Mouse (Mus musculus): ENCODE measurements around the gene Lzic.
A peak's percentile ranks its signal among the peaks of the same experiment; 100 is the strongest.
"Not testable (repeated sequence)": the region's sequence is repeated elsewhere in the genome, so short reads cannot be mapped to it uniquely, and the experiment has no call there.

The Lzic gene

DNA sequence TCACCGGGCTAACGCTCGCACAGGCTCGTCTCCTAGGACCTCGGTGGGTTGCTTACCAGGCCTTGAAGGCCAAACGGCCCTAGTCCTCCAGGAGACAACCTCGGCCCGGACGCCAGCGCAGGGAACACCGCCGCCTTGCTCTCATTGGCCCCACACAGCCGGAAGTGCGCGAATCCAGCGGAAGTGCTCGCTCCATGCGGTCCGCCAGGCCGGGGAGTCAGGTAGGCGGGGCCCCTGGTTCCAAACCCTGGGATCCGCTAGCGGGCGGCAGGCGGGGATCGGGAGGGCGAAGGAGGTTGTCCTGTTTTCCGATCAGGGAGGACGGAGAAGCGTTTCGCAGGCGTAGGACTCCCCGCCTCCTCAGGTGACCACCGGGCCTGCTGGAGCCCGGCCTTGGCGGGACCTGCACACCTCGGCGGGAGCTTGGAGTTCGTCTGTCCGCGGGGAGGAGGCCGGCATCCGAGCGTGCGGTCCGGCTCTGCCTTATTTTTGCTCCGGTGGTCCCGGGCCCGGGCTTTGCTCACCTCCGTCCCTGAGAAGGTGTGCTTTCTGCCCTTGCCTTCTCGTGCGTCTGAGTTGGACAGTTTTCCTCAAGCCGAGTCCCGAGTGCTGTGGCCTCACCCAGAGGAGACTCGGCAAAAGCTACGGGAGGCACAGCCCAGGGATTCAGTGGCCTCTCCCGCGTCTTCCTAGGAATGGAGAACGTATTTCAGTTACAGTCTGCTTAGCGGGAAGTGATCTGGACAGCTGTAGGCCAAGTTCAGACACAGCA lies at the start of gene Lzic, which contains the start of gene Nmnat1:
Gene Lzic, plus strand, starts transcription at position 177 of the 772 bp plus-strand sequence.
Gene Nmnat1, minus strand, starts transcription at position 150 of the 772 bp plus-strand sequence.
- peak; percentile 91 for DNase-seq (ENCODE audit: low read depth, low spot score)

DNA sequence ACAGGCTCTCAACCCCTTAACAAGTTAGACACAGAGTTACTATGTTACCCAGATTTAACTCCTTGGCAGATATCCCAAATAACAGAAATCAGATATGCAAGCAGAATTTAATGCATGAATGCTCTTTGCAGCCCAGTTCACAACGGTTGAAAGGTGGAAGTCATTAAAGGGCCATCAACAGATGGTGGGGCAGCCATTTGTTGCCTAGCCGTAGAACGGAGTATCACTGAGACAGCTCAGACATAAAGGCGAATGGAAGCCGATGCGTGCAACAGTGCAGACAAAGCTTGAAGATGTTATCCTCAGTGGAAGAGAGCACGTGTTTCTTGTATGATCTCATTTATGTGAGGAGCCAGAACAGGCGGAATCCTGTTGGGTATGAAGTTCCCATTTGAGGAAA lies 44.5 kb upstream of the Lzic start:
- DNase-seq (ENCODE audit: low read depth, low spot score) = no peak

DNA sequence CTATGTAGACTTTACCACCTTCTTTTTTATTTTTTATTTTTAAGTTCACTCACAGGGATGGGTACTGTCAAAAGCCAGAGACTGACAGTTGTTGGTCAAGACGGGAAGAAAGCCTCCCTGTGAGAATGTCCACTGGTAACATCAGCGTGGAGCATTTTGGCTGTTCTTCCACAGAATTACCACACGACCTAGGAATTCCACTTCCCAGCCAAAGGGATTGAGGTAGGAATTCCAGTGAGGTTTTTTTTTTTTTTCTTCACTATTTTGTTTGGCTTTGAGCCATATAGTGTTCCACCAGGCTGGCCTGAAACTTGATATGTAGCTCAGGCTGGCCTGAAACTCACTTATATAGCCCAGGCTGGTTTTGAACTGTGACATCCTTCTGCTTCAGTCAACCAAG lies 42.6 kb upstream of the Lzic start:
- DNase-seq (ENCODE audit: low read depth, low spot score) = no peak

DNA sequence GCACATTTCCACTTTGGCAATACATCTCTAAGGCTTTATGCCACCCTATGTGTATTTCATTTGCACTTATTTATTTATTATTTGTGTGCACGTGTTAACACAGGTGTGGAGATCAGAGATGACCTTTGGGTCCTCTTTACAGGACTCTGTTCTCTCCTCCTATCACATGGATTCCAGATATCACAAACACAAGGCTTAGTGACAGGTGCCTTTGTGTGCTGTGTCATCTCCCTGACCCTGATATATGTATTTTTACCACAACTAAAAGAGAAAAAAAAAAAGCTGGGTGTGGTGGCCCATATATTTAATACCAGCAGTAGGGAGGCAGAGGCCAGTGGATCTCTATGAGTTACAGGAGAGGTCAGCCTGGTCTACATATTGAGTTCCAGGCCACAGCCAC lies 40.6 kb upstream of the Lzic start:
- DNase-seq (ENCODE audit: low read depth, low spot score) = no peak

DNA sequence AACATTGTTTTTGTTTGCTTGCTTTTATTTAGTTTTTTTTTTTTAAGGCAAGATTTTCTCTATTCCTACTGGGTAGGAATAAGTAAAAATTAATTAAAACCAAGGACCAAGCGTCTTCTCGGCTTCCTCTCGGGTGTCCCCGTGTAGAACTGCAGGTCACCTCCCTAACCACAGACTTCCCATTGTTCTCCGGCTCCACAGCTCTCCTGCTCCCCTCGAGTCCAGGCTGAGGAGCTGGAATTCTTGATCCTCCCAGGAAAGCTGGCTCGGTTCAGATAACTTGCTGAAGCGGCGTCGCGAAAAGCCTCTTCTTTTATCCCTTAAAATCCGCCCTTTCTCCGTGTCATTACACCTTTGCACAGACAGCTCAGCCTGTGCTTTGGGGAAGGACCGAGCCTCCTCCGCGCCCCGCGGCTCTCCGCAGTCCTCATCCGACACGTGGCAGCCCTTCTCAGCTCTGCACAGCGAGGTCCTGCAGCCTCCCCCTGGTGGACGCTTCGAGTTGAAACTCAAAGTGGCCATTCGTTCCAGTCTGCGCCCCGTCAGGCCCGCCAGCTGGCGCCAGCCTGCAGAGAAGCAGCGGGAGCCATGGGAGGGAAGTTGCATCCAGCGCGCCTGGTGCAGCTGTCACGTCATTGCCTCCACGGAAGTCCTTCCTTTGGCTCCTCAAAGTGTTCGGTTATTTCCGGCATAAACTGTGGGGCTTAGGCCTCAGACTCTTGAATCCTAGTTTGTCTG lies 39.9 kb upstream of the Lzic start:
- peak; percentile 87 for DNase-seq (ENCODE audit: low read depth, low spot score)

DNA sequence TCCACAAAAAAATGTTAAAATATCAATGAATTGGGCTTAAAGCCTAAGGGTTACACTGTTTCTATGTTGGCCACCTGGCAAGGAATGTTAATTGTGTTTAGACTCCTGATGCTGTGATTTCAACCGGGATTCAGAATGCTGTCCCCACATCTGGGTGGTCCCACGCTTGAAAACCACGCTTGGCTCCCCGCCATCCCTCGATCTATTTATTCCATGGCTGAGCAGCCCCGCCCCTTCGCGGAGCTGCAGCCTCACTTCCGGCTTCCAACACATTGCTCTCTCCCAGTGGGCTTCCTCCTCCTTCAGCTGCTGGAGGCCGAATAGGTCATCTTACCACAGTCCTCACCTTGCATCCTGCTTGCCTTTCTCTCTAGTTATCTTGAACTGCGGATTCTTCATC lies 39.2 kb upstream of the Lzic start:
- DNase-seq (ENCODE audit: low read depth, low spot score) = peak; percentile 30

DNA sequence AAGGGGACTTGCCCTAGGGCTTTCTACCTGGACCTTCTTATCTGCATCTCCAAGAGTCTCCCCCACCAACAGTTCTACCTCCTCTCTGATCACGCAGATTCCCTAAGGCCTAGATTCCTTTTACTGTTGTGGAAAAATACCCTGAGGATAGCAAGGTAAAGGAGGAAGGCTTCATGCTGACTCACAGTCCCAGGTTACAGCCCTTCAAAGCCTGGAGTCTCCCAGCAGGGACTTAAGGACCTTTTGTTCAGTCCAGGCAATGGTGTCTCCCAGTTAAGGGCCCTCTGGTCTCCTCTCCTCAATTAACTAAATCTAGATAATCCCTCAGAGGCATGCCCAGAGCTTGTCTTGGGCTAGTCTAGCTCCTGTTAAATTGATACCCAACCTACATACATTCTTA lies 38.7 kb upstream of the Lzic start:
- DNase-seq (ENCODE audit: low read depth, low spot score) = no peak

DNA sequence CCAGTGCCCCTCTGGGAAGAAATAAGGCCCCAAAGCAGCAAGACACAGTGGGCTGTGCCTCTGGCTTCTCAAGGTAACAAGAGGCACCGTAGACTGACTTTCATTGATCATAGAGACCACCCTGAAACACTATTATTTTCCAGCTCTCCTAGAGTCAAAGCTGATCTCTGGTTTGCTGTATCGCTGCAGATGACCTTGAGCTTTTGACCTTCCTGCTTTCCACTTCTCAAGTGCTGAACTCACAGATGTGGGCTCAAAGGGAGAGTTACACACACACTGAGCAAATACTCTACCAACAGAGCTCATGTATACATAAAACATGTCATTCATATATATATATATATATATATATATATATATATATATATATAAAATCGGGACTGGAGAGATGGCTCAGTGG lies 34.4 kb upstream of the Lzic start:
- no peak for DNase-seq (ENCODE audit: low read depth, low spot score)

DNA sequence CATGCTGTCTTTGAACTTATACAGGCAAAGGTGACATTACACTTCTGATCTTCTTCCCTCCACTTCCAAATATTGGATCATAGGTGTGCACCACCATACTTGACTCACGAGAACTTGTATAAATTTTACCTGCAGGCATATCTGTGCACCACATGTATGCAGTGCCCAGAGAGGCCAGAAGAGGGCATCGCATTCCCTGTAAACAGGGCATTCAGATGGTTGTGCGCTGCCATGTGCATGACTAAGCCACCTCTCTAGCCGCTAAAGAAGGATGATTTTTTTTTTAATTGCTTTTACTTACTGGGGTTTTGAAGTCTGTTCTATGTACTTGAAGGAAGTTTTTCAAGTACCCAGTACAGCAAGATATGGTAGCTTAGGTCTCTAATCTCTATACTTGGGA lies 31.4 kb upstream of the Lzic start:
- peak; percentile 71 for DNase-seq (ENCODE audit: low read depth, low spot score)

DNA sequence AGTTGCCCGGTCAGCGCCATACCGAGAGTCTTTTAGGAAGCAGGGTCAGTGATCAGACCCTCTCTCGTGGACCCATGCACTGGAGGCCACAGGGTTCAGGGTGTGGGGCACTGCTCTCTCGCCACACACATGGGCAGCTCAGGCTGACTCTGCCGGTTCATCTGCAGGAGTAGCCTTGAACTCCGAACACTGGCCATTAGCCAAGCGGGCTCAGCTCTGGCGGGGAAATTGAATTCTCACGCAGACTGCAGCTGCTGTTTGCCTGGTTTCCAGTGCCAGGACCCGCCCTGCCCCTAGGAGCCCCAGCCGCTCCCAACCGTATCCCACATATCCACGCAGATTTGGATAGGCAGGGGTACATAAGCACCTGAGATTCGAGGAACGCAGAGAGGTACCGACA lies 30.8 kb upstream of the Lzic start:
- no peak for DNase-seq (ENCODE audit: low read depth, low spot score)

DNA sequence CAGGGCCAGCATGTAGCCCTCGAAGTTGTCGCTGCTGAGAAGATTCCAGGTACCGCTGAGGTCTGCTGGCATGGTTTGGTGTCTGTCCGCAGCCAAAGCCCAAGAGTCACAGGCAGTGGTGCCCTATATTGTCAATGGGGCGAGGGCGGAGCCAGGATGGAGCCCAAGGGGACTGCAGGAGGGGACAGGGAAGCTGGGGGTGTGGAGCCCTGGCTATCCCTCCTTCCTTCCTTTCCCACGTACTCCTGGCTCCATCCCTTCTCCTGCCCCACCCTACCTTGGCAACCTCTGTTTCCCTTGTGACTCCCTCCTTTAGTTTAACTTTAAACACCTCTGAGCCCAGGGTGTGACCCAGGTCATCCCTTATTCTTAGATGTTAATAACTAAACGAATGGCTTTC lies 30.1 kb upstream of the Lzic start, which contains the start of gene Rbp7:
Gene Rbp7, minus strand, starts transcription at position 100 of the 400 bp plus-strand sequence.
- DNase-seq (ENCODE audit: low read depth, low spot score) = no peak

DNA sequence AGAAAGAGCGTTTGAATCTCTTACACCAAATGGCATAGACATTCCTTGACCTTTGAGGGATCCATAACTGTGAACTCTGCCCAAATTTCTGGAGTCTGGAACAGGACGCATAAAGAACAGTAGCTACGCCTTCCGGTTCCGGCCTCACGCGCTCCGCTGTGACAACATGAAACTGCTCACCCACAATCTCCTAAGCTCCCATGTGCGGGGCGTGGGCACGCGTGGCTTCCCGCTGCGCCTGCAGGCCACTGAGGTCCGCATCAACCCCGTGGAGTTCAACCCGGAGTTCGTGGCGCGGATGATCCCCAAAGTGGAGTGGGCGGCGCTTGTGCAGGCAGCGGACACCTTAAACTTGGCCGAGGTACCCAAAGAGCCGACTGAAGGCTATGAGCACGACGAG lies 27.9 kb upstream of the Lzic start:
- DNase-seq (ENCODE audit: low read depth, low spot score) = not testable (repeated sequence)

DNA sequence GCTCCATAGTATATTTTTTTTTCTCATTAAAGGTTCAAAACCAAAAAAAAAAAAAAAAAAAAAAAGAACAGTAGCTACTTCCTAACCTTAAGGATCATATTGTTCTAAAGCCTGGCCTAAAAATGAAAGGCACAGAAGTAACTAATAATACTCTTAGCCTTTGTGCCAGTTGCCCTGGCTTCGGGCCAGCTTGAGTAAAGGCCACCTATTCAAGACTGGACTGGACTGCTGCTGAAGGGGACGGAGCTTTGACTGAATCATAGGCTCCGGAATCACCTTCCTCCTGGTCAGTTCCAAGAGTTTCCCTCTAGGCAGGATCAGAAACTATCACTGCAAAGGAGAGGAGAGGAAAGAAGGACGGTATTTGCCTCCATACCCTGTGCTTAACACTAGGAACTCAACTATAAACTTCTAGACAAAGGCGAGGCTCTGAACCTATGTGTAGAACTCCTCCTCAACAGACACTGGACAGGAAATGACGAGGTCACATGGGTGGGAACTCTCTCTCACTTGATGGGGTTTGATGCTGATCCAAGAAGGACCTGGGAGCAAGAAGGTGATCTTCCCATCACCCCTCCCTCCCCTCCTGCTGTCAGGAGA lies 27.1 kb upstream of the Lzic start:
- DNase-seq (ENCODE audit: low read depth, low spot score) = no peak

DNA sequence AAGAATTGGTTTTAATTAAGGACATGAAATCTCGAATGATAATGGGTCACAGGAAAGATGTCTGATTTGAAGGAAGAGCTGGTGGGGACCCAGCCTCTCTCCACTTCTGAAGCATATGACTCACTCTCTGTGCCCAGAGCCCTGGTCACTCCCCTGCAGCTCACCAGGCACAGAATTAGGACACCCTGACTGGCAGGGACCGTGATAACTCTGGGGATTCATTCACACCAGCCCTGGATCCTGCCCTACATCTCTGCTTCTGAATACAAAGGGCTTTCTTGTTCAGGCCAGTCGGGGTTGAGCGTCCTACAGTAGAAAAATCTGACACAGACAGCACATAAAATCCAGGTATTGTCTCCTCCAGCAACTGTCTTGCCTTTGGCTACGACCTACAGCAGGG lies 26.5 kb upstream of the Lzic start:
- no peak for DNase-seq (ENCODE audit: low read depth, low spot score)

DNA sequence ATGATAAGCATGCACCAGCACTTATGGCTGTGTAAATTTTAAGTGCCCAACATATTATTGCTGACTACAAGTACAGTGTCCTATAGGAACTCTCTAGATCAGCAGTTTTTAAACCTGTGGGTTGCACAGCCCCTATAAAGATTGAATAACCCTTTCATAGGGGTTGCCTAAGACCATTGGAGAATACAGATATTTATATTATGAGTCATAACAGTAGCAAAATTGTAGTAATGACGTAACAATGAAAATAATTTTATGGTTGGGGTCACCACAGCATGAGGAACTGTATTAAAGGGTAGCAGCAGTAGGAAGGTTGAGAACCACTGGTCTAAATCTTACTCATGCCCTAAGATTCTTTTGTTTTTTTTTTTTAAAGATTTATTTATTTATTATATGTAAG lies 25.6 kb upstream of the Lzic start:
- no peak for DNase-seq (ENCODE audit: low read depth, low spot score)

DNA sequence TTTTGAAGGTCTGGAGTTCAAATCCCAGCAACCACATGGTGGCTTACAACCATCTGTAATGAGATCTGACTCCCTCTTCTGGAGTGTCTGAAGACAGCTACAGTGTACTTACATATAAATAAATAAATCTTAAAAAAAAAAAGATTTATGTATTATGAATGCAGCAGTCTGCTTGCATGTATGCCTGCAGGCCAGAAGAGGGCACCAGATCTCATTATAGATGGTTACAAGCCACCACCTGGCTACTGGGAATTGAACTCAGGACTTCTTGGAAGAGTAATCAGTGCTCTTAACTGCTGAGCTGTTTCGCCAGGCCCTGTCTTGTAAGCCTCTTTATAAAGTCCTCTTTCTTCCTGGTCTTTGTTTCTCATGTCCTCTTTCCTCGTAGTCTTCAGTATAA lies 24.6 kb upstream of the Lzic start:
- DNase-seq (ENCODE audit: low read depth, low spot score) = not testable (repeated sequence)

DNA sequence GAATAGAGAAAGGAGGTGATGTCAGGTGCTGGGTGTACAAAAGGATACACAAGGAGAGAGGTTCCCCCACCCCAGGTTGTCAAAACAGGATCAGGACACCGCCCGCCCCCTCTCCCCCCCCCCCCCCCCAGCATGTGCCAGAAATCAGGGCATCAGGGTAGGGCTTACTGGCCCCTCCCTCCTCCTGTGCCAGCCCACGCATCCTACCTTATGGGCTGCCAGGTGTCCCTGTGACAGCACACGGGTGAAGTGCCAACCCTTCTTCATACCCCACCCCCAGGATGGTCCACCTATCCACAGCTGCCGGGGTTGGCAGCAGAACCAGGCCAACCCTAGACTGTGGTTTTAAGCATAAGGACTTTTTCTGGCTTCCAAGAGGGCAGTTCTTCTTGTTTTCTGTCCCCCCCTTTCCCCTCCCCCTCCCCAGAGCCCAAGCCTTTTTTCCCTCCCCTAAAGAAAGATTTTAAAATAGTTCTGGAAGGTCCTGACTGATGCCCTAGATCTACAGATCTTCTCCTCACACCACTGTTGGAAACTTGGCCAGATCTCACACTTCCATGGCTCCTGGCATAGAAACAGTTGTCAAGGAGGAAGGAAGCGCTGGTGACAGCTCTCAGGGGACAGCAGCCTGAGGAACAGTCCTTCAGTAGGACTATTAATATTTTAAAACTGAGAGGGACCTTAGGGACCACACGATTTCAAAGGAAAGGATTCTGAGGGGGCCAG lies 23.3 kb upstream of the Lzic start:
- no peak for DNase-seq (ENCODE audit: low read depth, low spot score)

DNA sequence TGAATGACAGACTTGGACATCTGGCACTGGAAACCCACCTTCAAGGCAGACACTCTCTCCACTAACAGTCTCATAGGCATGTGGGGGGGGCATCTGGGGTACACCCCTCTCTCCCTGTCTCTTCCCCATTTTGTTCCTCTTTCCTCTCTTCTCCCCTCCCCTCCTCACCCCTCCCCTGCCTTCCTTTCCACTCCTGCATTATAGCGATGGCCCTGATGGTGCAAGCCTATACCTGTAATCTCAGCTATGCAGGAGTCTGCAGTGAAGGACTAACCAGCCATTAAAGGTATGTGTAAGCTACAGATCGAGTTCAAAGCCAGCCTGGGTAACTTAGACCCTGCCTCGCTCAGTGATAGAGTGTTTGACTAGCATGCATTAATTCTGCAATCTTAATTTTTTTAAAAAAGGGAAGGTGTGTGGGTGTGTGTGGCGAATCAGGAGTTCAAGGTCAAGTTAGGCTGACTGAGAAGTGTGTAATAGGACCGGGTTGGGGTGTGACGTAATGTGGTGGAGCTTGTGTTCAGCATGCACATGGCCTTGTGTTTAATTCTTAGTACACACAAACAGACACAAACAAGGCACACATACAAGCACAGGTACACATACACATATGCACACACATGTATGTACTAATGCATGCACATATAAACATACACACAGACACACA lies 22.6 kb upstream of the Lzic start:
- no peak for DNase-seq (ENCODE audit: low read depth, low spot score)

DNA sequence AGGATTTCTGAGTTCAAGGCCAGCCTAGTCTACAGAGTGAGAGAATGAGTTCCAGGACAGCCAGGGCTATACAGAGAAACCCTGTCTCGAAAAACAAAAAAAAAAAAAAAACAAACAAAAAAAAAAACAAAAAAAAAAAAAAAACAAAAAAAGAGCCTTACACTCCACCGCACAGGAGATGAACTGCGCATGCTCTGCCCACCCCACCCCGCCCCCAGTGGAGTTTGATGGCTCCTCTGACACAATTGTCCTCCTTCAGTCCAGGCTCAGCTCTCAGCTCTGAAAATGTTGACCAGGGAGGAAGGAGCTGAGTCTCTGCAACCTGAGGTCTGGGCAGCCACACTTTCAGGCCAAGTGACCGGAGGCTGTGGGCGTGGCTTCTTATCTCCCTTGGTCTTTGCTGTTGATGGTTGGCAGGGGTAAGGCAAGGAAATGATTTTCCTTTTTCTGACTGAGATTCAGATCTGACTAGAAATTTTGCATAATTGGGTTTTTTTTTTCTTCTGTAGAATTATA lies 21.5 kb upstream of the Lzic start:
- no peak for DNase-seq (ENCODE audit: low read depth, low spot score)

DNA sequence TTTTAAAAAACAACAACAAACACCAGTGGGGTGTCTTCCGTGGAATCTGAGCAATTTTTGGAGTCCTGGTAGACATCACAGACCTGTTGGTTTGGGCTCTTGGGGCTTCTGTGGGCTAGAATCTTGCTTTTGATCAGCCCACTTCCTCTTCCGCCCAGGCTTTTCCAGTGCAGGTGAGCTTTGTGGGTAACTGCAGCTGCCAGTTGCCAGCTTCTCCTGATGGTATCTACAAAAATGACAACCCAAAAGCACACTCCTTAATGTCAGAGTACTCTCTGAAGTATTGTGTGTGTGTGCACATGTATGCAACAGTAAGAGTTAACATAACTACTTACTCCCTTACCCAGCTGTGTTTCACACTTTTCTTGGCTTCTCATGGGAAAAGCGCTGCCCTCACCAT lies 15.5 kb upstream of the Lzic start:
- peak; percentile 88 for DNase-seq (ENCODE audit: low read depth, low spot score)

DNA sequence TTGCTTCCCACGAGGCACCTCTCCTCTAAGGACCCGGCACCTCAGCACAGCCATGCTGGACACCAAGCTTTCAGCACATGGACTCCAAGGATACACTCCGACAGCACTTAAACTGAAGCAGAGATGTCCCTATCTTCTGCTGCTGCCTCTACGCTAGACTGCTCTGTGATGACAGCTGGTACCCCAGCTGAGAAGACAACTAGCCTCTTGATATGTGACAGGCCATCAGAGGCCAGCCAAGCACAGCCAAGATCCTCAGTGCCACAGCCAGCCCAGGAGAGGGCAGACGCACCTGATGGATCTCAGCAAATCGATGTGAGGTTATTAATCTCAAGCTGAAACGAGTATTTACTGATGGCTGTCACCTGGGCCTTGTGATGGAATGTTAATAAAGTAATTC lies 9.9 kb upstream of the Lzic start:
- no peak for DNase-seq (ENCODE audit: low read depth, low spot score)

All from CD4-positive helper T cell, adult 2 months (primary cell).